Mouse (Mus musculus) macrophage (primary cell): ENCODE data around the gene 2010111I01Rik. TPM values are rescaled to one million over a fixed set of nuclear protein-coding genes. Genes with fewer than 3 reads are reported as not detected.
"Not testable (repeated sequence)": the region's sequence is repeated elsewhere in the genome, so short reads cannot be mapped to it uniquely, and the experiment has no call there.

Experiments
- H3K27ac ChIP-seq: fragments of 350-480 bp; formaldehyde crosslinking; 2 replicates; pipeline ENCODE4 v1.9.0; 2021
- H3K36me3 ChIP-seq: fragments of 350-480 bp; formaldehyde crosslinking; 2 replicates; pipeline ENCODE4 v1.9.0; 2021; ENCODE audit errors: inconsistent target
- H3K4me3 ChIP-seq: fragments of 350-480 bp; formaldehyde crosslinking; 2 replicates; pipeline ENCODE4 v1.9.0; 2021; ENCODE audit errors: inconsistent target
- H3K79me2 ChIP-seq: fragments of 350-480 bp; formaldehyde crosslinking; 2 replicates; pipeline ENCODE4 v1.9.0; 2021; ENCODE audit errors: inconsistent target
- WGBS: methylation state at CpG from one replicate; pipeline ENCODE4 v1.1.7; 2026; ENCODE audit warnings: inconsistent platforms; ENCODE audit not compliant: missing documents; 5-methylcytosine and 5-hydroxymethylcytosine counted together
- polyA plus RNA-seq: library from polyadenylated mRNA; stranded (reverse); fragments of 250-400 nt; gene quantifications from 3 replicates; pipeline ENCODE4 v1.2.4, GENCODE M21; 2018; ENCODE audit warnings: inconsistent platforms

Gene 2010111I01Rik
- polyA plus RNA-seq, 1 experiment from 2014 or later, result 59.3 TPM

GRCm38 (mm10) chr13:63301764-63302209 is 337.1 kb downstream of the 2010111I01Rik start:
- peaks cover 89% of the 10 kb centered on the region for H3K36me3 ChIP-seq
- H3K27ac ChIP-seq, result no peak overlapping the region
- H3K4me3 ChIP-seq, result no peak overlapping the region
- 47% methylated on average over 3 of the region's 3 CpGs for WGBS
- peaks cover 10% of the 10 kb centered on the region; the same call in 1 of the 2 replicates for H3K79me2 ChIP-seq

- Histone ChIP-seq H3K4me3 (no peak overlapping the region), H3K27ac (no peak overlapping the region), H3K79me2 (peaks cover 4% of the 10 kb centered on the region; the same call in 1 of the 2 replicates), H3K36me3 (peaks cover 83% of the 10 kb centered on the region)
- WGBS, result 100% methylated on average over 5 of the region's 5 CpGs
These were observed 337.7 kb downstream of the 2010111I01Rik start for GRCm38 (mm10) chr13:63302381-63302780.

DNA sequence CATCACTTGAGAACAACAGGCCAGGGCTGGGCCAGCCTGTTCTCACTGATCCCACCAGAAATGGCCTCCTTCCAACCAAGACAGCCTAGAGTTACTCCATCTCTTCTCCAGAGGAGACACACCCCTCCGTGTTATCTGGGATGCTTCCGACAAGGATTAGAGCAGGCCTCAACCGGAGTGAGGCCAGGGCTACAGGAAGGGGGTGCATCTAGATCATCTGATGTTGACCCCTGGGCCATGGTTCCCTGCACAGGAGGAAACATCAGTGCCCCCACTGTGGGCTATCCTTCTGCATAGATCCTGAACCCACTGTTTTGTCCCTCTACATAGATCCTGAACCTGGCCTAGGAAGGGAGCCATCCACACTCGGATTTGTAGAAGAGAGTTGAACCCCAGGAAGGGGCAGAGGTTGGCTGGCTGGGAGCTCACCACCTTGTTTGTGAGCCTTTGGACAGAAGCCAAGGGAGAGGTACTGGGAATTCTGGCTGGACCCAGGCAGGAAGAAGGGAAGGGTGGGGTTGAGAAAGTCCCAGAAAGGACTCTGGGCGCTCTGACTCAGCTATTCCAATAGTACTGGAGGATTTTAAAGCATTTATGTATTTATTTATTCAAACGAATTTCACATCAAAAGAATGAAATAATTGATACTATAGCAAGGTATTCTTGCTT is 339.6 kb downstream of the 2010111I01Rik start:
- Histone ChIP-seq H3K79me2 (no peaks in the 10 kb centered on the region), H3K36me3 (peaks cover 64% of the 10 kb centered on the region), H3K27ac (no peak overlapping the region), H3K4me3 (no peak overlapping the region)
- 96% methylated on average over 6 of the region's 6 CpGs for WGBS

DNA sequence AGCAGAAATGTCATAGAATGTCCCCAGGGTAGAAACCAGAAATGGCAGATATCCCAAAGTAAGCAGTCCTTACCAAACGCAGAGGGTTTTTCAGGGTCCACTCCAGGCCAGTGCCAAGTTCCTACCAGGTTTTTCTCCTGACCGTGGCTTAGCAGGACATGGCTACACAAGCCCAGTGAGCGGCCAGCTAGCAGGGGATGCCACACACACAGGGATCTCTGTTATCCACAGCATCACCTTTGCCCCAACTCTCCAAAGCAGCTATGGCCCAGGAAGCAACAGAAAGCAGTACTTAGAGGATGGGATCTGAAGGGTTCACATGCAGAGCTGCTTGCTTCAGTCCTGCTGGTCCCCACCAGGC is 340.1 kb downstream of the 2010111I01Rik start:
- no peaks in the 10 kb centered on the region for H3K79me2 ChIP-seq
- H3K27ac ChIP-seq, result no peak overlapping the region
- peaks cover 59% of the 10 kb centered on the region for H3K36me3 ChIP-seq
- no peak overlapping the region for H3K4me3 ChIP-seq
- WGBS, result 95% methylated on average over 3 of the region's 3 CpGs

- Histone ChIP-seq H3K4me3 (no peak overlapping the region), H3K79me2 (no peaks in the 10 kb centered on the region), H3K27ac (no peak overlapping the region), H3K36me3 (peaks cover 53% of the 10 kb centered on the region)
- 93% methylated on average over 15 of the region's 16 CpGs for WGBS
These were observed 340.7 kb downstream of the 2010111I01Rik start for GRCm38 (mm10) chr13:63305160-63306011.

- no peak overlapping the region for H3K27ac ChIP-seq
- H3K36me3 ChIP-seq, result peaks cover 39% of the 10 kb centered on the region
- WGBS, result 88% methylated on average over 4 of the region's 5 CpGs
These were observed 342.1 kb downstream of the 2010111I01Rik start for GRCm38 (mm10) chr13:63306768-63307167.

DNA sequence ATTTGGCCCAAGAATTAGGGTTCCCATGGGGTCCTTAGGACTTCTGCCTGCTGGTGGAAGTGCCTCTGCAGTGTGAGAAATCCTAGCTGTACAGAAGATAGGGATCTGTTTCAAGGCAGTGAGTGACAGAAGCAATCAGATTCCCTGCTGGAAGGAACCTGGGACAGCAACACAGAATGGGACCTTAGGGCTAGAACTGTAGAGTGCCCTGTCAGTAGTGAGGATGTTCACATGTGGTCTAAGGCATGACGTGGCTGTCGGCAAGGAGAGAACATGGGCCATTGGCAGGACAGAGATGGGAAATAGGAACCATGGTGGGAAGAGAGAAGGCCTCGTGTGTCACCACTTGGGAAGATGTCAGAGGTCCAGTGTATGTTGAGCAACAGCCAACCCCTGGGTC is 344.9 kb downstream of the 2010111I01Rik start:
- H3K27ac ChIP-seq, result no peak overlapping the region
- H3K79me2 ChIP-seq, result no peaks in the 10 kb centered on the region
- 81% methylated on average over 3 of the region's 3 CpGs for WGBS
- no peak overlapping the region for H3K4me3 ChIP-seq
- peaks cover 11% of the 10 kb centered on the region for H3K36me3 ChIP-seq

More at GRCm38 (mm10) chr13:63306768-63307167, 342.1 kb downstream of the 2010111I01Rik start:
- H3K79me2 ChIP-seq, result no peaks in the 10 kb centered on the region
- H3K4me3 ChIP-seq, result no peak overlapping the region

DNA sequence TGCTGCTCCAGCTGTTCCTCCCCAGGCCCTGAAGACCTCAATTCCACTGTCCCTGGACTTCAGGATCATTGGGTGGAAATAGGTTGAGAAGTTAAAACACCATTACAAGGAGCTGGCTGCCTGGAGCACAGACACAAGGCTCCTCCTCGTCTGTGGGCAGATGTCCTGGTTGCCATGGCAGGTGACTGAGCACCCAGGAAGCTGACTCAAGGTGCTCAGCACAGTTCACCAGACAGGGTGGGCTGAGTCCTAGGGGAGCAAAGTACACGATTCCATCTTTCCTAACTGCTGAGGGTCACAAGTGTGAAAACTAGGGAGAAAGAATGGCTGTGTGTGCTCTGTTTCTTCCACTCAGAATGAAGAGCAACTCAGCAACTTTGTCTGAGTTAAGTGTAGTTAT is 346.5 kb downstream of the 2010111I01Rik start:
- no peaks in the 10 kb centered on the region for H3K36me3 ChIP-seq
- H3K4me3 ChIP-seq, result no peak overlapping the region
- WGBS, result 66% methylated on average over 2 of the region's 2 CpGs
- H3K79me2 ChIP-seq, result no peaks in the 10 kb centered on the region
- H3K27ac ChIP-seq, result no peak overlapping the region

- no peak overlapping the region for H3K27ac ChIP-seq
- H3K36me3 ChIP-seq, result no peaks in the 10 kb centered on the region
- WGBS, result 88% methylated on average over 1 of the region's 1 CpGs
- H3K79me2 ChIP-seq, result no peaks in the 10 kb centered on the region
- no peak overlapping the region for H3K4me3 ChIP-seq
These were observed 348.6 kb downstream of the 2010111I01Rik start for GRCm38 (mm10) chr13:63313247-63313646.

DNA sequence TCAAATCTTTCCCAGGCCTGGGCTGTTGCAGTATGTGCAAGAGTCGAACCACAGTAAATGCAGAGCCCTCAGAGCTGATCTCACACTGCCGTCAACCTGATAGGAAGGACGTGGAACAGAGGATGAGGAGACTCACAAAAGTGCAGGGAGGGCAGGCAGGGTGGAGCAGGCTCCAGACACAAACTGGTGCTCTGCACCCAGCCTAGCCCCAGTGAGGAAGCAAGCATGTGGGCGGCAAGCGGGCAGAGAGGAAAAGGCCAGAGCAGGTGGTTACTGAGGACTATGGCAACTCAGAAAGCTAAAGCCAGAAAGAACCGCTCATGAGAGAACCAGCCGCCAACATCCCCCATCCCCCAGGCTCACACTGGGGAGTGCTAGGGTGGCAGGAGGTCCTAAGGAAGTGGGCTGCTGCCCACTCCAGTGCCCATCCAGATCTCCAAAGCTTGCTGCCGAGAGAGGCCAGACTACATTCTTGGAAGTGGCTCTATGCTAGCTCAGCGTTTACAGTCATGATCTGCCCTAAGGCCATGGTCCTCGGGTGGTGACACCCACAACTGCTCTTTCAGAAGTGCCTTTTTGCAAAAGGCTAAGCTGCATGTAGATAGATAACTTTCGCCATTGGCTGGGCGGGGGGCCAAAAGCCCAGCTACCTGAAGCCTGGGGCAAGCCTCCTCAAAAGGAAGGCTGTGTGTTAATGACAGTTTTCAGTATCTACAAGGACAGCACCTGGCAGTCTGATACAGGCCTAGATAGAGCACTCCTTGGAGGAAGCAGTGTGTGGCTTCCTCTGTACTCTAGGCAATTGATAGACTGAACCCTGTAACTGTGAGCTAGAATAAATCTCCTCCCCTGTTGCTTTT is 349.3 kb downstream of the 2010111I01Rik start:
- Histone ChIP-seq H3K36me3 (no peaks in the 10 kb centered on the region), H3K4me3 (no peak overlapping the region), H3K27ac (no peak overlapping the region), H3K79me2 (no peaks in the 10 kb centered on the region)
- WGBS, result 65% methylated on average over 12 of the region's 12 CpGs

DNA sequence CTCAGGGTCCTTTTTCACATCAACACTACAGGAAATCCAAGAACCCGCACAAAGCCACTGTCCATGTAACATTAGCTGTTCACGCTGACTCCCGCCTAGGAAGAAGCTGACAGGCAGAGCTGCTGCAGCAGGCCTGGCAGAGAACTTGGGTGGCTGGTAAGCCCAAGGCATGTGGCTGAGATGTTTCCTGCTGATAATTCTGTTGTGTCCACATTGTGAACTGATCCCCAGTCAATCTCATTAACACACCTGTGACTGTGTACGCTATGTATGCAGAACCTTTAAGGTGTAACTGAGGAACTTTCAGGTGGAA is 349.9 kb downstream of the 2010111I01Rik start:
- Histone ChIP-seq H3K4me3 (no peak overlapping the region), H3K79me2 (no peaks in the 10 kb centered on the region), H3K36me3 (no peaks in the 10 kb centered on the region), H3K27ac (no peak overlapping the region)
- 75% methylated on average over 4 of the region's 4 CpGs for WGBS

DNA sequence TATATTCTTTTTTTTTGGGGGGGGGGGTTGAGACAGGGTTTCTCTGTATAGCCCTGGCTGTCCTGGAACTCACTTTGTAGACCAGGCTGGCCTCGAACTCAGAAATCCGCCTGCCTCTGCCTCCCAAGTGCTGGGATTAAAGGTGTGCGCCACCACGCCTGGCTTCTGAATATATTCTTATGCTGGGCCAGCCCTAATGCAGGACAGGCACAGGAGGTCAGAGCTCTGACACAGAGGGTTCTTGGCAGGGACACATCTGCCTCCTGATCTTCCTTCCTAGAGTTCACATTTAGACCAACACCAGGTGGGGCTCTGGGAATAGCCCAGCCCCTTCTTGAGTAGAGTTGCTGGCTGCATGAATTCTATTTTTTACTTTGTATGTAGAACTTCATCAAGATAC is 350.4 kb downstream of the 2010111I01Rik start:
- H3K79me2 ChIP-seq, H3K27ac ChIP-seq, H3K4me3 ChIP-seq, H3K36me3 ChIP-seq: not testable (repeated sequence)
- 93% methylated on average over 2 of the region's 4 CpGs for WGBS

DNA sequence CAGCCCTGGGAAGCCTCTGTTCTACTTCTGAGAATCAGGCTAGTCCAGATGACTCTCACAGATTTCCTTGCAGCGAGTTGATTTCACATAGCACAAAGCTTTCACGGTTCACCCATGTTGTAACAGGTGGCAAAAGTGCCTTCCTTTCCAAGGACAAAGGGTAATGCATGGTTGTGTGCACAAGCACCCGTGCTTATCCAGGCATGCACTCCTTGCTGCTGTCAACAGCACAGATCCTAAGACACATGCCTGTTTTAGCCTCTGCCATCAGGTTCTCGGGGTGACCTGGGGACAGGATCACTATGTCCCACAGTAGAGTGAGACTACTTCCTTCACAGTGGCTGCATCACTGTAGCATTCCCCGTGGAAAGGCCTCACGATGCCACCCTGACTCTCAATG is 351.1 kb downstream of the 2010111I01Rik start:
- H3K36me3 ChIP-seq, result no peaks in the 10 kb centered on the region
- WGBS, result 95% methylated on average over 6 of the region's 6 CpGs
- no peaks in the 10 kb centered on the region for H3K79me2 ChIP-seq
- H3K4me3 ChIP-seq, result no peak overlapping the region
- no peak overlapping the region for H3K27ac ChIP-seq

GRCm38 (mm10) chr13:63316407-63316806 is 351.7 kb downstream of the 2010111I01Rik start:
- Histone ChIP-seq H3K4me3 (no peak overlapping the region), H3K79me2 (no peaks in the 10 kb centered on the region), H3K27ac (no peak overlapping the region), H3K36me3 (no peaks in the 10 kb centered on the region)
- WGBS, result 91% methylated on average over 5 of the region's 5 CpGs
